Mouse (Mus musculus): Measurements from ENCODE around the gene Upf3b.

GRCm38 (mm10) chrX:37157839-37158238 lies 47.7 kb upstream of the Upf3b start:
- peak; percentile 59 for TF ChIP-seq CTCF (IDR thresholded peaks at IDR 0.05; ENCODE audit: low read depth)
- no peak for TF ChIP-seq EP300 (optimal IDR thresholded peaks at IDR 0.05)
